Comparison of ENCODE assay signal across 29 mouse cellular contexts in genomic region chr4:150159458-150159857, GRCm38 (mm10). TPM values are rescaled to one million over a fixed set of nuclear protein-coding genes. Genes with fewer than 3 reads are reported as not detected.
DNase-seq lines count a peak whose midpoint lies in the region; ATAC-seq and TF ChIP-seq lines count a peak whose summit lies in the region.
"Had no signal": no experiment of that assay in that cellular context is flagged by ENCODE, and none has a peak within 500 bp of the region (broad histone marks: within the 10 kb centered on the region; RNA-seq: fewer than 3 reads in every experiment).

No protein-coding gene starts in this region.

- WGBS in hindbrain, embryonic 14.5 days, result 82% methylated on average over 2 of the region's 2 CpGs

- peaks cover 0 to 11% of the 10 kb centered on the region in 2 experiments; a peak in 2 of 4 replicates for H3K4me1 ChIP-seq in CH12.LX (ENCODE audit: control insufficient read depth in 1 of 2, insufficient read depth in 2 of 2)
- H3K4me1 ChIP-seq in hindbrain, embryonic 14.5 days (replicated peaks; ENCODE audit: control insufficient read depth, insufficient read depth, low read length), result no peaks in the 10 kb centered on the region
- H3K4me1 ChIP-seq: embryonic facial prominence, embryonic 13.5 days; embryonic facial prominence, embryonic 15.5 days; forebrain, embryonic 12.5 days had no signal

- no peak overlapping the region for H3K9ac ChIP-seq in CH12.LX (ENCODE audit: insufficient read depth, low read depth)
- H3K9ac ChIP-seq in hindbrain, embryonic 14.5 days, result no peak overlapping the region
- H3K9ac ChIP-seq: embryonic facial prominence, embryonic 13.5 days; embryonic facial prominence, embryonic 15.5 days; forebrain, embryonic 12.5 days had no signal

- 0 out of 2 replicates have a peak, but pooled peaks have one; percentile 5 for TF ChIP-seq CTCF in layer of hippocampus, adult 2 months (conservative IDR thresholded peaks at IDR 0.05)
- peak in 1 of 2 experiments; percentile 68; a peak in 2 of 4 replicates for TF ChIP-seq CTCF in CH12.LX (conservative IDR thresholded peaks at IDR 0.05 in 1 of 2, IDR thresholded peaks at IDR 0.05 in 1 of 2; ENCODE audit: low read depth in 2 of 2, low read length in 2 of 2)

- no peaks in the 10 kb centered on the region for H3K36me3 ChIP-seq in CH12.LX (replicated peaks in 1 of 2; ENCODE audit: control insufficient read depth in 1 of 2, insufficient read depth in 1 of 2, low read length in 1 of 2)
- no peaks in the 10 kb centered on the region for H3K36me3 ChIP-seq in hindbrain, embryonic 14.5 days (replicated peaks; ENCODE audit: control insufficient read depth, insufficient read depth)
- H3K36me3 ChIP-seq: embryonic facial prominence, embryonic 13.5 days; embryonic facial prominence, embryonic 15.5 days; forebrain, embryonic 10.5 days; forebrain, embryonic 12.5 days had no signal

- peak; percentile 67 for TF ChIP-seq RAD21 in CH12.LX (IDR thresholded peaks at IDR 0.05; ENCODE audit: low read depth, low read length)

- no peaks in the 10 kb centered on the region for H3K27me3 ChIP-seq in CH12.LX (replicated peaks)
- H3K27me3 ChIP-seq in hindbrain, embryonic 14.5 days (ENCODE audit: control insufficient read depth, insufficient read depth, low read length), result no peaks in the 10 kb centered on the region
- H3K27me3 ChIP-seq: embryonic facial prominence, embryonic 13.5 days; embryonic facial prominence, embryonic 15.5 days had no signal

- no peak for DNase-seq in layer of hippocampus, adult 2 months (ENCODE audit: low spot score in 2 of 2)
- DNase-seq in layer of hippocampus, adult 9-10 months (ENCODE audit: low spot score), result no peak
- peak; percentile 29 for DNase-seq in CH12.LX (ENCODE audit: extremely low read depth)
- DNase-seq in hindbrain, embryonic 14.5 days (ENCODE audit: low spot score), result no peak
- DNase-seq in spleen, postnatal 14 days (ENCODE audit: low spot score in 2 of 2), result no peak
- DNase-seq: adrenal gland, adult 2 months; adrenal gland, postnatal 10 days; adrenal gland, postnatal 25 days; B cell, adult 2 months; cerebellum, adult 11 months; cerebellum, adult 18-20 months; cerebellum, adult 8-10 months; cerebellum, adult 9-11 months; cerebellum, postnatal 14 days; cerebellum, postnatal 36 days; embryo, embryonic 11 days had no signal

- H3K9me3 ChIP-seq in CH12.LX (replicated peaks; ENCODE audit: low read length), result peaks cover 12% of the 10 kb centered on the region
- no peaks in the 10 kb centered on the region for H3K9me3 ChIP-seq in hindbrain, embryonic 14.5 days (ENCODE audit: control insufficient read depth, low read length)
- H3K9me3 ChIP-seq: embryonic facial prominence, embryonic 15.5 days had no signal

- no peaks in the 10 kb centered on the region for H3K79me2 ChIP-seq in CH12.LX (replicated peaks; ENCODE audit: control insufficient read depth, extremely low read depth, insufficient read depth, poor library complexity, severe bottlenecking)

- H3K4me3 ChIP-seq in layer of hippocampus, adult 2 months, result no peak overlapping the region
- H3K4me3 ChIP-seq in CH12.LX (replicated peaks in 1 of 3; ENCODE audit: low read depth in 2 of 3, low read length in 2 of 3, poor library complexity in 1 of 3), result no peak overlapping the region
- no peak overlapping the region for H3K4me3 ChIP-seq in hindbrain, embryonic 14.5 days (replicated peaks; ENCODE audit: low read length)
- H3K4me3 ChIP-seq: embryonic facial prominence, embryonic 13.5 days; embryonic facial prominence, embryonic 15.5 days; erythroblast, embryonic 14.5 days; forebrain, embryonic 10.5 days; forebrain, embryonic 12.5 days had no signal

- TF ChIP-seq POLR2A in CH12.LX (IDR thresholded peaks at IDR 0.05; ENCODE audit: low read depth, low read length), result no peak

- in situ Hi-C loops in CH12.LX (cut with MboI; ENCODE audit: low pct_ligation_motif_present, low pct_unique_long_range_greater_than_20kb, low sequenced_read_pairs), result no loop called here

- no peak for ATAC-seq in hindbrain, embryonic 14.5 days (ENCODE audit: low FRiP score)
- ATAC-seq: CD4-positive, CD25-positive, alpha-beta regulatory T cell, adult 4 months; forebrain, embryonic 14.5 days; forebrain, embryonic 16.5 days had no signal

- H3K4me2 ChIP-seq in CH12.LX (ENCODE audit: insufficient read depth, low read depth, poor library complexity, severe bottlenecking), result no peak overlapping the region
- H3K4me2 ChIP-seq in hindbrain, embryonic 14.5 days (replicated peaks), result no peak overlapping the region
- H3K4me2 ChIP-seq: embryonic facial prominence, embryonic 13.5 days; embryonic facial prominence, embryonic 15.5 days; forebrain, embryonic 12.5 days had no signal

- TF ChIP-seq EP300 in CH12.LX (IDR thresholded peaks at IDR 0.05; ENCODE audit: low read length), result no peak

- dilution Hi-C loops in CH12.LX (cut with MboI; ENCODE audit: extremely low pct_ligation_motif_present, extremely low pct_unique_long_range_greater_than_20kb, low sequenced_read_pairs), result no loop called here

- no peak overlapping the region for H3K27ac ChIP-seq in layer of hippocampus, adult 2 months
- no peak overlapping the region for H3K27ac ChIP-seq in CH12.LX (ENCODE audit: insufficient read depth, low read depth)
- H3K27ac ChIP-seq in hindbrain, embryonic 14.5 days, result no peak overlapping the region
- H3K27ac ChIP-seq: embryonic facial prominence, embryonic 13.5 days; embryonic facial prominence, embryonic 15.5 days; forebrain, embryonic 10.5 days; forebrain, embryonic 12.5 days had no signal

TF ChIP-seq in CH12.LX, 34 proteins besides CTCF, POLR2A, EP300 and RAD21:
- peak; percentile 60 for TF ChIP-seq ELF1 (IDR thresholded peaks at IDR 0.05; ENCODE audit: low read depth, low read length)
- TF ChIP-seq MAFK (IDR thresholded peaks at IDR 0.05; ENCODE audit: insufficient replicate concordance, low read length), result no peak
- no peak for TF ChIP-seq E2F4 (IDR thresholded peaks at IDR 0.05; ENCODE audit: insufficient replicate concordance, low read depth, low read length)
- peak; percentile 51 for TF ChIP-seq SMC3 (IDR thresholded peaks at IDR 0.05; ENCODE audit: low read depth, low read length)
- TF ChIP-seq MAX (IDR thresholded peaks at IDR 0.05; ENCODE audit: low read length), result no peak
- no peak for TF ChIP-seq ZKSCAN1 (IDR thresholded peaks at IDR 0.05; ENCODE audit: borderline replicate concordance, low read depth, low read length)
- no peak for TF ChIP-seq HCFC1 (IDR thresholded peaks at IDR 0.05; ENCODE audit: low read depth, low read length)
- TF ChIP-seq USF1 (IDR thresholded peaks at IDR 0.05; ENCODE audit: low read depth, low read length), result no peak
TF ChIP-seq in CH12.LX: peak in this region for 2.

RNA-seq across cellular contexts. Expression of gene Slc2a7, which starts 10.7 kb away (rescaled TPM):
- total RNA-seq in layer of hippocampus, adult 2 months (2021), result not detected
- total RNA-seq in CH12.LX (2012; rRNA removed) (0.13 TPM in 1 of 2 replicates, not detected in the other), CH12.LX (2014; rRNA removed) (not detected in 2 replicates)
- 0.14 TPM in 1 of 2 replicates, not detected in the other for polyA plus RNA-seq in CH12.LX (2012; ENCODE audit: insufficient read length, low read depth)
- not detected in 2 replicates for polyA plus RNA-seq in hindbrain, embryonic 14.5 days (2014; fragmentation: Nextera tagmentation; extraction: Ambion mirVana)
- total RNA-seq: adrenal gland, adult 2 months; adrenal gland, postnatal 10 days; adrenal gland, postnatal 25 days; adrenal gland, postnatal 4 days; common myeloid progenitor, adult 5-6 weeks; MEL had no signal
- polyA plus RNA-seq: adrenal gland, adult 2 months; brain, embryonic 14.5 days; CD4-positive, CD25-positive, alpha-beta regulatory T cell, adult 4 months; embryonic facial prominence, embryonic 11.5 days; embryonic facial prominence, embryonic 13.5 days; embryonic facial prominence, embryonic 15.5 days; erythroblast, embryonic 14.5 days; forebrain, embryonic 10.5 days; forebrain, embryonic 12.5 days; forebrain, embryonic 14.5 days; forebrain, embryonic 16.5 days had no signal

RNA-seq across cellular contexts. Expression of gene Slc2a5, which starts 40.4 kb away (rescaled TPM):
- total RNA-seq in layer of hippocampus, adult 2 months (2021), result 1 to 10 TPM; 4.6 to 5.5 TPM
- total RNA-seq in CH12.LX (2012; rRNA removed) (0.38 and 1.4 TPM in 2 replicates), CH12.LX (2014; rRNA removed) (0.70 and 0.81 TPM in 2 replicates)
- 1.1 and 1.5 TPM in 2 replicates for polyA plus RNA-seq in CH12.LX (2012; ENCODE audit: insufficient read length, low read depth)
- polyA plus RNA-seq in hindbrain, embryonic 14.5 days (2014; fragmentation: Nextera tagmentation; extraction: Ambion mirVana), result 2.4 and 2.8 TPM in 2 replicates
- total RNA-seq: common myeloid progenitor, adult 5-6 weeks had no signal
- polyA plus RNA-seq: CD4-positive, CD25-positive, alpha-beta regulatory T cell, adult 4 months; erythroblast, embryonic 14.5 days had no signal

RNA-seq across cellular contexts. Expression of gene Car6, which starts 41.7 kb away (rescaled TPM):
- total RNA-seq in layer of hippocampus, adult 2 months (2021), result not detected
- total RNA-seq in CH12.LX (2012; rRNA removed), result not detected in 2 replicates
- total RNA-seq in CH12.LX (2014; rRNA removed), result not detected in 2 replicates
- polyA plus RNA-seq in CH12.LX (2012; ENCODE audit: insufficient read length, low read depth), result not detected in 2 replicates
- polyA plus RNA-seq in hindbrain, embryonic 14.5 days (2014; fragmentation: Nextera tagmentation; extraction: Ambion mirVana), result not detected in 2 replicates
- total RNA-seq: adrenal gland, postnatal 4 days; common myeloid progenitor, adult 5-6 weeks; MEL had no signal
- polyA plus RNA-seq: adrenal gland, adult 2 months; brain, embryonic 14.5 days; CD4-positive, CD25-positive, alpha-beta regulatory T cell, adult 4 months; embryonic facial prominence, embryonic 13.5 days; erythroblast, embryonic 14.5 days; forebrain, embryonic 10.5 days; forebrain, embryonic 12.5 days; forebrain, embryonic 14.5 days; forebrain, embryonic 16.5 days had no signal
